Mouse (Mus musculus): ENCODE results near the gene Bud31. TPM values are rescaled to one million over a fixed set of nuclear protein-coding genes. Genes with fewer than 3 reads are reported as not detected.
A peak's percentile ranks its signal among the peaks of the same experiment; 100 is the strongest.

Gene Bud31
- polyA plus RNA-seq, 1 experiment from 2014 or later, result 171 TPM

DNA sequence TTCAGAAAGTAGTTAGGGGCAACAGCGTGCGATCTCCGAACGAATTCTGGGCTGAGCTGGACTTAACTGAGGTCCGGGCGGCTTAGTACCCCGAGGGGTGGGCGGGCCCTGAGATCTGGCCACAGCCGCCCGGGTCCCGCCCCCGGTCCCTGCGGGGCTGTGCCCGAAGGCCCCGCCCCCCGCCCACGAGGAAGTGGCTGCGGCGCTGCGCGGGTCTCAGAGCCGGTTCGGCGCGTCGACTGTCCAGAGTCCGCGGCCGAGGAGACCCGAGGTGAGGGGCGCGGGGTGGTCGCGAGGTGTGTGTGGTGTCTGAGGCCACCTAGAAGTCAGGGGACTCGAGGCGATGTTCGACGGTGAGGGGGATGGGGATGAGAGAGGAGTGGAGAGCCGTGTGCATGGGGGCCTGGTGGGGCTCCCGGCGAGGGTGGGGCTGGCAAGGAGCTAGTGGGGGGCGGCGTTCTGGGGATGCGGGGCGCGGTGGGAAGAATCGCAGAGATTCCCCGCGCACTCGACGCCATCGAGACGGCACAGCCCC is 26.0 kb upstream of the Bud31 start, which contains the start of gene Arpc1b:
Arpc1b (plus strand) TSS at position 145 of the 535 bp plus-strand sequence.
- Histone ChIP-seq H3K27ac (peak within 1 kb of the TSS; percentile 50), H3K36me3 (peaks cover 37% of the 10 kb centered on the region), H3K4me2 (peak within 1 kb of the TSS; percentile 97), H3K9me3 (replicated peaks) (peaks cover 2% of the 10 kb centered on the region), H3K4me3 (peak within 1 kb of the TSS; percentile 72), H3K4me1 (peaks cover 60% of the 10 kb centered on the region), H3K9ac (peak within 1 kb of the TSS; percentile 73), H3K27me3 (replicated peaks) (no peaks in the 10 kb centered on the region)
- WGBS (ENCODE audit: insufficient replicate concordance), result under 1% methylated on average over 41 of the region's 53 CpGs
- ATAC-seq, result peak; percentile 71

DNA sequence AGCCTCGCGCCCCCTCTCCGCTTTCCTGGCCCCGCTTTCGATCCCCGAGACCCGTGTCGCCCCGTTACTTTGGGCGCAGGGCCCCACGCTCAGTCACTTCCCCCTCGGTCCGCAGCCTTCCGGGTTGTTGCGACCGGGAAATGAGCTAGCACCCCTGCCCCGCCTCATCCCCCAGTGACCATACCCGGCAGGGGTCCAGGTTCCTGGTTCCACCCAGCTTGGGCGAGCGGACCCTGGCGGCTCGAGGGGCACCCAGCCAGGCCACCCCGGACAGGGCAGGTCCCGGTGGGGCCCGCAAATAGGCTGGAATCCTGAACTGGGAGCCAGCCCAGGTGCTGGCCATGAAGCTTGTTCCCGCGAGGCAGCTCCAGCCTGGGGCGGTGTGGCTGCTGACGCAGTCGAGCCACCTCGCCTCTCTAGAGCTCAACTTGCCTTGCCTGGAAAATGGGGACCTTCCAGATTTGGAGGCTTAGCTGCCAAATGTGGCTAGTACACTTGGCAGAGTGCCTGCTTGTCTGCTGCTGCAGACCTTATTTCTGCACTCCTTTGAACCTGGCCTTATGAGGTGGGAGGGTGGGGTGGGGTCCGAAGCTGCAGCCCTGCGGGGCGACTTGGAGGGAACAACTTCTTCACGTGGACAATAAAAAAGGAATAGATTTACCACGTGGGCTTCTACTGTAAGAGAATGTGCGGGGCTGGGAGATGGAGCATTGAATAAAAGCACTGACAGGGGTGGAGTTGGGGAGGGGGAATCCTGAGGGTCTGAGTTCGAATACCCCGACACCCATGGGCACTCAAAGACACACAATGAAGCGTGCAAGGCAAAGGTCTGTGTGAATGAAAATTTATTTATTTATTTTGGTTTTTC is 25.3 kb upstream of the Bud31 start:
- H3K4me2 ChIP-seq, result peak overlapping the region; percentile 97
- H3K9me3 ChIP-seq (replicated peaks), result peaks cover 8% of the 10 kb centered on the region
- whole genome bisulfite sequencing (ENCODE audit: insufficient replicate concordance), result 6% methylated on average over 32 of the region's 40 CpGs
- H3K4me3 ChIP-seq, result peak overlapping the region; percentile 72
- H3K36me3 ChIP-seq, result peaks cover 36% of the 10 kb centered on the region
- no peaks in the 10 kb centered on the region for H3K27me3 ChIP-seq (replicated peaks)
- peak overlapping the region; percentile 73 for H3K9ac ChIP-seq
- peak overlapping the region; percentile 50 for H3K27ac ChIP-seq
- H3K4me1 ChIP-seq, result peaks cover 52% of the 10 kb centered on the region
- ATAC-seq, result peak; percentile 50

DNA sequence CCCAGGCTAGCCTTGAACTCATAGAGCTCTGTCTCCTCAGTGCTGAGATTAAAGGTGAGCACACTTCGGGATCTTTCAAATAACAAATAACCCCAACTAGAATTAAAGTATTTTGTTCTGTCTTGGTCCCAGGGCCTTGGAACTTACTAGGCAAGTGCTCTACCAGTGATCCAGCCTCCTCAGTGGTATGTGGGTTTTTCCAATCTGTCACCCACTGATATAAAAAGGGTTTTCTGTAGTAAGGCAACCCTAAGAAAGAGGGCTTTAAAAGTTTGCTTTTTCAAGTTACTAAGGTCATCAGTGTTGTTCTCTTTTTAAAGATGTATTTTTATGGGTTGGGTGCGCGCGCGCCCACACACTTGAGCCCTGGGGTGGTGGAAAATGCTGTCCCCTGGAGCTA is 24.4 kb upstream of the Bud31 start:
- Histone ChIP-seq H3K4me2 (peak overlapping the region; percentile 97), H3K36me3 (peaks cover 27% of the 10 kb centered on the region), H3K27me3 (replicated peaks) (no peaks in the 10 kb centered on the region), H3K4me1 (peaks cover 48% of the 10 kb centered on the region), H3K4me3 (peak overlapping the region; percentile 72), H3K27ac (peak overlapping the region; percentile 72), H3K9me3 (replicated peaks) (peaks cover 8% of the 10 kb centered on the region), H3K9ac (no peak overlapping the region)
- 78% methylated on average over 5 of the region's 5 CpGs for WGBS (ENCODE audit: insufficient replicate concordance)
- ATAC-seq, result no peak

DNA sequence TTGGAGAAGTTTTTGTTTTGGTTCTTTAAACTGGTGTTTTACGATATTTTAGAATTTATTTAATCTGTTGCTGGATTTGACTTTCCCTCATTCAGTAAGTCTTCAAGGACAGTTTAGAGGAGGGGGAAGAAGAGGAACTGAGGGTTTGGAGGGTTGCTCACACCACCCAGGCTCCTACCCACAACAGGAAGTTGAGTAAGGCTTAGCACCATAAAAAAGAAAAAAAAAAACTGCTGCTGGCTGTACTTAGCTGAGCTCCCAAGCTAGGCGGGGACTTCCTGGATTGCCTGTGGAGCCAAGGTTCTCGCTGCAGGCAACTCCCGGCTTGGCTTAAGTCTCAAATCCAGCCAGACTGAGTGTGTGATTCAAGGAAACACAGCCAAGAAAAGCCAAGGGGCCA is 23.8 kb upstream of the Bud31 start:
- peaks cover 8% of the 10 kb centered on the region for H3K9me3 ChIP-seq (replicated peaks)
- H3K4me3 ChIP-seq, result peak overlapping the region; percentile 19; the same call in 1 of the 2 replicates
- H3K4me1 ChIP-seq, result peaks cover 50% of the 10 kb centered on the region
- H3K9ac ChIP-seq, result no peak overlapping the region
- peaks cover 26% of the 10 kb centered on the region for H3K36me3 ChIP-seq
- WGBS (ENCODE audit: insufficient replicate concordance), result 20% methylated on average over 4 of the region's 4 CpGs
- no peaks in the 10 kb centered on the region for H3K27me3 ChIP-seq (replicated peaks)
- peak overlapping the region; percentile 97 for H3K4me2 ChIP-seq
- peak overlapping the region; percentile 72 for H3K27ac ChIP-seq
- no peak for ATAC-seq

DNA sequence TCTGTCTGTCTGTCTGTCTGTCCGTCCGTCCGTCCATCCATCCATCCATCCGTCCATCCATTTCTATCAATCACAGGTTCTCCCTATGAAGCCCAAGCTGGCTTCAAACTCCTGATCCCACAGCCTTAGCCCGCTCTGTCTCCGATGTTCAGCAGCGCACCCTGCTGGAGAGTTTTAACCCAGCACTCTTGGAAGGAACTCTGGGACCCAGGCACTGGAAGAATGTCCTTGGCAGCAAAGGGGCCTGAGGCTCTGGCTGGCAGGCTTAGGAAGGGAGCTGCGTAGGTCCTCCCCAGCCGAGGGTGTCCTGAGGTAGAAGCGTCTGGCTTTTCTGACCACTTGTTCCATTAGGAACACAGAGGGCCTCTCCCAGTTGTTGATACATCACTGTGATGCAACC is 23.2 kb upstream of the Bud31 start:
- peak overlapping the region; percentile 19; the same call in 1 of the 2 replicates for H3K4me3 ChIP-seq
- peaks cover 30% of the 10 kb centered on the region for H3K36me3 ChIP-seq
- no peak for ATAC-seq
- H3K27me3 ChIP-seq (replicated peaks), result no peaks in the 10 kb centered on the region
- 40% methylated on average over 10 of the region's 10 CpGs for WGBS (ENCODE audit: insufficient replicate concordance)
- H3K4me2 ChIP-seq, result peak overlapping the region; percentile 34
- H3K9me3 ChIP-seq (replicated peaks), result peaks cover 8% of the 10 kb centered on the region
- H3K9ac ChIP-seq, result no peak overlapping the region
- H3K27ac ChIP-seq, result peak overlapping the region; percentile 72; the same call in 1 of the 2 replicates
- peaks cover 50% of the 10 kb centered on the region for H3K4me1 ChIP-seq

DNA sequence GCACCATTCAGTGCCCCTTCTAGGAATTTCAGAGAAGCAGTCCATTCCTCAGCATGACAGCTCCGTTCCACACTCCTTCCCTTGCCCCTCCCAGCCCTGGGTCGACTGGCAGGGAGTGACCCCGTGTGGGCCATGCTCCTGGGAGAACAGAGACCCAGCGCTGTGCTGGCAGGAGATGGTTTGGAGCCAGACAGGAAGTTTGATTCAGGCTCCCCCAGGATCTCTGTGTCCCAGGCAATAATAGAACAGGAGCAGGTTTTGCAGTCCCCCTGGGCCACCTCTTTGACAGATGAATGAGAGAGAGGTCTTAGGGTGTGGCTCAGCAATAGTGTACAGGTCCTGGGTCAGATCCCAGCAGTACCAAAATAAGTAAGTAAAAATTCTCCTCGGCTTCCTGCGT is 22.2 kb upstream of the Bud31 start:
- 69% methylated on average over 6 of the region's 6 CpGs for WGBS (ENCODE audit: insufficient replicate concordance)
- Histone ChIP-seq H3K27me3 (replicated peaks) (no peaks in the 10 kb centered on the region), H3K27ac (no peak overlapping the region), H3K4me2 (no peak overlapping the region), H3K9ac (no peak overlapping the region), H3K9me3 (replicated peaks) (peaks cover 8% of the 10 kb centered on the region), H3K4me3 (no peak overlapping the region), H3K4me1 (peaks cover 50% of the 10 kb centered on the region), H3K36me3 (peaks cover 39% of the 10 kb centered on the region)
- no peak for ATAC-seq

DNA sequence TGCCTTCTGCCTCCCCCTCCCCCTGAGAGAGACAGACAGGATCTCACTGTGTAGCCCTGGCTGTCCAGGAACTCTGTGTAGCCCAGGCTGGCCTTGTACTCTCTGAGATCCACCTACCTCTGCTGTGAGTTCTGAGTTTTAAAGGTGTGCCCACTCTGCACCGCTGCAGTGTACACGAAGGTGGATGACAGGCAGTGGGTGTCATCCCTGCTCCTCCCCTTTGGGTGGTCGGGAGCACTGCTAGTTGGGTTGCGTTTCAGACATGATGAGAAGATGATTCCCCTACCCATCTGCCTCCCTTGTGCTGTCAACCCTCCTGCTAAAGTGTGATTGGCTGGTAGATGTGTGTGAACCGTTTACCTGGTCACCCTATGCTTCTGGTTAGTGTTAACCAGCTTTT is 21.7 kb upstream of the Bud31 start:
- no peaks in the 10 kb centered on the region for H3K27me3 ChIP-seq (replicated peaks)
- no peak overlapping the region for H3K4me2 ChIP-seq
- H3K9ac ChIP-seq, result no peak overlapping the region
- H3K4me3 ChIP-seq, result no peak overlapping the region
- peaks cover 8% of the 10 kb centered on the region for H3K9me3 ChIP-seq (replicated peaks)
- WGBS (ENCODE audit: insufficient replicate concordance), result 83% methylated on average over 5 of the region's 5 CpGs
- H3K36me3 ChIP-seq, result peaks cover 44% of the 10 kb centered on the region
- H3K27ac ChIP-seq, result no peak overlapping the region
- H3K4me1 ChIP-seq, result peaks cover 48% of the 10 kb centered on the region
- ATAC-seq, result no peak

DNA sequence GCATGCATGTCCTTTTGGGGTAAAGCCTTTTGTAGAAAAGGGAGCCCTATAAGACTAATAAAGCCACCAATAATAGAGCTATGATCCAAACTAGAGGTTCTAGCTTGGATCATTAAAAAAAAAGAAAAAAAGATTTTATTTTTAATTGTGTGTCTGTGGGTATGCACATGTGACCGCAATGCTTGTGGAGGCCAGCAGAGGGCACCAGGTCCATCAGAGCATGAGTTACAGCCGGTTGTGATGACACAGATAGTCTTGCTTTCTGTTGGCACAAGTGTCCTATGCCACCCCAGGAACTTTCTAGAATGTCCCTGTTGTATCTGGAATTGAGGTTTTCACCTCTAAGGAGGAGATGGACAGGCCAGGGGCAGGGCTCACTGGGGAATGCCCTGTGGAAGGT is 20.8 kb upstream of the Bud31 start:
- Histone ChIP-seq H3K36me3 (peaks cover 53% of the 10 kb centered on the region), H3K27ac (no peak overlapping the region), H3K9me3 (replicated peaks) (peaks cover 8% of the 10 kb centered on the region), H3K4me1 (peaks cover 38% of the 10 kb centered on the region), H3K9ac (no peak overlapping the region), H3K4me2 (no peak overlapping the region), H3K4me3 (no peak overlapping the region), H3K27me3 (replicated peaks) (no peaks in the 10 kb centered on the region)
- ATAC-seq, result no peak
- WGBS (ENCODE audit: insufficient replicate concordance), result 87% methylated on average over 2 of the region's 2 CpGs

DNA sequence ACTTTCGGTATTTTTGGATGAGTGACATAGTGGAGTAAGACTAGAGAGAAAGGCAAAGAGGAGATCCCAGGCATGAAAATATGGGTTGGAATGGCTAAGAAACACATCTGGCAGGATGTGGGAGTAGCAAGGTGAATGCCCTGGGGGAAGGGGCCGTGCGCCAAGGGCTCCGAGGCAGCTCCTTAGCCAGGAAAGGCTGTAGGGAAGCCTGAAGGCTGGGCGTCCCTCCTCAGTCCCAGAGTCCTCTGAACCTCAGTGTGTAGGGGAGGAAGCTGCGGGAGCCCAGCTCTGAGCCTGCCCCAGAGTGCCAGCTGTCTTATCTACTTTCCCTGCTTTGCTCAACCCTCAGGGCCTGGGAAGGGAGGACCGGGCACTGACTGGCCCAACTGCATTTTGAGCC is 19.2 kb upstream of the Bud31 start:
- Histone ChIP-seq H3K4me3 (no peak overlapping the region), H3K27me3 (replicated peaks) (no peaks in the 10 kb centered on the region), H3K9me3 (replicated peaks) (peaks cover 8% of the 10 kb centered on the region), H3K4me2 (no peak overlapping the region), H3K36me3 (peaks cover 68% of the 10 kb centered on the region), H3K4me1 (peaks cover 25% of the 10 kb centered on the region), H3K27ac (no peak overlapping the region), H3K9ac (no peak overlapping the region)
- 69% methylated on average over 7 of the region's 7 CpGs for WGBS (ENCODE audit: insufficient replicate concordance)
- no peak for ATAC-seq

DNA sequence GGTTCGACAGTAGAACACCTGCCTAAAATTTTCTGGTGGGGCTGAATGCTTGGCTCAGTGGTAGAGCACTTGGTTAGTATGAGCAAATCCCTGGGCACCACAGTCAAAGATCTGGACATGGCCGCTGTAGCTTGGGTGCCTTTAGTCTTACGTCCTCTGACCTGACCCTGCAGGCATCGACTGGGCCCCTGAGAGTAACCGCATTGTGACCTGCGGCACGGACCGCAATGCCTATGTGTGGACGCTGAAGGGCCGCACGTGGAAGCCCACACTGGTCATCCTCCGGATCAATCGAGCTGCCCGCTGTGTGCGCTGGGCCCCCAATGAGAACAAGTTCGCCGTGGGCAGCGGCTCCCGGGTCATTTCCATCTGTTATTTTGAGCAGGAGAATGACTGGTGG is 16.8 kb upstream of the Bud31 start:
- no peaks in the 10 kb centered on the region for H3K27me3 ChIP-seq (replicated peaks)
- H3K4me1 ChIP-seq, result peaks cover 8% of the 10 kb centered on the region
- H3K9me3 ChIP-seq (replicated peaks), result peaks cover 8% of the 10 kb centered on the region
- 86% methylated on average over 19 of the region's 19 CpGs for WGBS (ENCODE audit: insufficient replicate concordance)
- H3K9ac ChIP-seq, result no peak overlapping the region
- H3K4me2 ChIP-seq, result no peak overlapping the region
- no peak overlapping the region for H3K4me3 ChIP-seq
- peaks cover 87% of the 10 kb centered on the region for H3K36me3 ChIP-seq
- H3K27ac ChIP-seq, result no peak overlapping the region
- ATAC-seq, result no peak

DNA sequence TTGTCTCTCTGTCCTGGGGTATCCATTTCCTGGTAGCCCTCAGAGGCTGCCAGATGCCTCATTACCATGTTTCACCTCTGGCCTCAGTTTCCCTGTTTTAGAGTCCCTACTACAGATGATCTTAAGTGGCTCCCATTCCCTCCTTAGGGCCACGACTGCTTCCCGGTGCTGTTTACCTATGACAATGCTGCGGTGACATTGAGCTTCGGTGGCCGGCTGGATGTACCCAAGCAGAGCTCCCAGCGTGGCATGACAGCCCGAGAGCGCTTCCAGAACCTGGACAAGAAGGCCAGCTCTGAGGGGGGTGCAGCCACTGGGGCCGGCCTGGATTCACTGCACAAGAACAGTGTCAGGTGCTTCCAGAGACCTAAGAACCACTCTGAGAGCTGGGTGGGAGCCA is 13.6 kb upstream of the Bud31 start:
- Histone ChIP-seq H3K4me2 (no peak overlapping the region), H3K9me3 (replicated peaks) (no peaks in the 10 kb centered on the region), H3K27ac (no peak overlapping the region), H3K4me3 (no peak overlapping the region), H3K27me3 (replicated peaks) (no peaks in the 10 kb centered on the region), H3K9ac (no peak overlapping the region), H3K36me3 (peaks cover 98% of the 10 kb centered on the region), H3K4me1 (no peaks in the 10 kb centered on the region)
- WGBS (ENCODE audit: insufficient replicate concordance), result 89% methylated on average over 9 of the region's 9 CpGs
- ATAC-seq, result no peak

DNA sequence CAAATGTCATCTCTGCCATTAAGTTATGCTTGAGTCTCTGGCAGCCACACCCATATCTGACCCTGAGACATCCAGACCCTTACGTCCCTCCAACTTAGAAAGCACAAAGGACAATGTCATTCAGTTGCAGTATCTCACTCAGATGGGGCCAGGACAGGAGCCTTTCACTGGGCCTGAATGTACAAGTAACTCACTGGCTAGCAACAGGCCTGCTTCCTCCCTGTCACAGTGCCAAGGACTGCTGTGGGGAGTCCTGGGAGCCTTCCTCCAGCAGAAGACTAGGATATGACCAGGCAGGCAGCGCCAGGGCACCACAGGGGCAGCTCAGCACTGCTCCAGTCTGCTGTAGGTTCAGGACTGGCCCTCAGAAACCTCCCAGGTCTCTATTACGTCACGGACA is 11.0 kb upstream of the Bud31 start:
- WGBS (ENCODE audit: insufficient replicate concordance), result 87% methylated on average over 4 of the region's 4 CpGs
- Histone ChIP-seq H3K36me3 (peaks cover 100% of the 10 kb centered on the region), H3K4me3 (no peak overlapping the region), H3K27ac (no peak overlapping the region), H3K9ac (no peak overlapping the region), H3K9me3 (replicated peaks) (no peaks in the 10 kb centered on the region), H3K4me2 (no peak overlapping the region), H3K27me3 (replicated peaks) (no peaks in the 10 kb centered on the region), H3K4me1 (no peaks in the 10 kb centered on the region)
- ATAC-seq, result 0 out of 2 replicates have a peak, but pooled peaks have one; percentile 30

Data from liver, embryonic 12.5 days (tissue).